Mouse (Mus musculus) MEL (cell line): ENCODE data around the gene Amhr2. TPM values are rescaled to one million over a fixed set of nuclear protein-coding genes. Genes with fewer than 3 reads are reported as not detected.

Experiments used
- DNase-seq: peaks from one replicate; pipeline ENCODE4 v3.0.0; 2011; ENCODE audit warnings: low read depth, low spot score
- H3K27ac ChIP-seq: 2 replicates; pipeline ENCODE4 v1.5.1; 2012; ENCODE audit warnings: low read depth, mild to moderate bottlenecking, control low read depth, low read length, moderate library complexity; ENCODE audit not compliant: control insufficient read depth
- H3K27me3 ChIP-seq, 2 experiments: fragments of 150-350 bp in 1 of 2; sonication (generic) in 1 of 2; 2 replicates each; pipeline ENCODE4 v1.6.1; 2012; ENCODE audit warnings: low read length in 2 of 2, mild to moderate bottlenecking in 2 of 2, improper control_type of control experiment in 1 of 2, moderate library complexity in 1 of 2; ENCODE audit not compliant: insufficient read depth in 2 of 2, control insufficient read depth in 1 of 2
- H3K36me3 ChIP-seq, 2 experiments: 2 replicates each; pipeline ENCODE4 v1.6.1; 2012 to 2014; ENCODE audit warnings: low read length in 2 of 2, improper control_type of control experiment in 1 of 2, inconsistent platforms in 1 of 2, mild to moderate bottlenecking in 1 of 2; ENCODE audit not compliant: insufficient read depth in 2 of 2, control insufficient read depth in 1 of 2
- H3K4me1 ChIP-seq, 2 experiments: fragments of 150-350 bp in 1 of 2; sonication (generic) in 1 of 2; 2 replicates each; pipeline ENCODE4 v1.6.1; 2012; ENCODE audit warnings: low read length in 2 of 2, improper control_type of control experiment in 1 of 2, mild to moderate bottlenecking in 1 of 2; ENCODE audit not compliant: insufficient read depth in 2 of 2, control insufficient read depth in 1 of 2
- H3K4me3 ChIP-seq, 2 experiments: fragments of 150-350 bp in 1 of 2; sonication (generic) in 1 of 2; 2 replicates each; pipeline ENCODE4 v1.5.1; 2012; ENCODE audit warnings: low read depth in 2 of 2, low read length in 2 of 2, mild to moderate bottlenecking in 2 of 2, moderate library complexity in 2 of 2, control low read depth in 1 of 2, improper control_type of control experiment in 1 of 2; ENCODE audit not compliant: control insufficient read depth in 1 of 2, insufficient read depth in 1 of 2
- H3K79me2 ChIP-seq: 2 replicates; pipeline ENCODE4 v1.6.1; 2012; ENCODE audit warnings: mild to moderate bottlenecking, low read length, moderate library complexity; ENCODE audit not compliant: control insufficient read depth, poor library complexity, insufficient read depth
- H3K9ac ChIP-seq: 2 replicates; pipeline ENCODE4 v1.6.1; 2012; ENCODE audit warnings: low read depth, mild to moderate bottlenecking, control low read depth, low read length, moderate library complexity; ENCODE audit not compliant: control insufficient read depth, poor library complexity, severe bottlenecking
- H3K9me3 ChIP-seq: fragments of 150-350 bp; sonication (generic); replicated peaks from 2 replicates; pipeline ENCODE4 v1.6.1; 2012; ENCODE audit warnings: mild to moderate bottlenecking, low read length, improper control_type of control experiment, moderate library complexity; ENCODE audit not compliant: insufficient read depth
- ELF1 ChIP-seq: IDR thresholded peaks from 2 replicates; pipeline ENCODE4 v1.6.1; 2014; ENCODE audit warnings: low read depth, mild to moderate bottlenecking, inconsistent platforms, low read length, improper control_type of control experiment, moderate library complexity
- GABPA ChIP-seq: IDR thresholded peaks from 2 replicates; pipeline ENCODE4 v1.6.1; 2012; ENCODE audit warnings: low read depth, mild to moderate bottlenecking, inconsistent platforms, low read length, improper control_type of control experiment, moderate library complexity
- POLR2AphosphoS2 ChIP-seq: IDR thresholded peaks from 2 replicates; pipeline ENCODE4 v1.6.1; 2011; ENCODE audit warnings: low read length, improper control_type of control experiment
- POLR2AphosphoS5 ChIP-seq: IDR thresholded peaks from 2 replicates; pipeline ENCODE4 v1.6.1; 2012; ENCODE audit warnings: low read depth, borderline replicate concordance, mild to moderate bottlenecking, inconsistent platforms, low read length, moderate library complexity, mixed read lengths
- RAD21 ChIP-seq: IDR thresholded peaks from 2 replicates; pipeline ENCODE4 v1.6.1; 2011; ENCODE audit warnings: mild to moderate bottlenecking, low read depth, low read length, improper control_type of control experiment
- ZC3H11A ChIP-seq: IDR thresholded peaks from 2 replicates; pipeline ENCODE4 v1.6.1; 2012; ENCODE audit warnings: low read depth, mild to moderate bottlenecking, inconsistent platforms, low read length, improper control_type of control experiment
- ZKSCAN1 ChIP-seq: IDR thresholded peaks from 2 replicates; pipeline ENCODE4 v1.6.1; 2012; ENCODE audit warnings: low read depth, mild to moderate bottlenecking, inconsistent platforms, low read length, improper control_type of control experiment, moderate library complexity
- polyA plus RNA-seq, 2 experiments: library from polyadenylated mRNA; stranded (reverse) in 1 of 2; unstranded in 1 of 2; fragments of >175 nt in 1 of 2; fragments of >200 nt in 1 of 2; gene quantifications; 2 replicates each; pipeline versions ENCODE4 v1.2.1 to v1.2.4; 2012; ENCODE audit warnings: low replicate concordance in 2 of 2, low read depth in 1 of 2; ENCODE audit not compliant: insufficient read length in 2 of 2, insufficient read depth in 1 of 2, missing spikeins in 1 of 2
- total RNA-seq: library from RNA; depleted of rRNA; stranded (reverse); fragments of 300-350 nt; gene quantifications from 2 replicates; pipeline ENCODE4 v1.2.3, GENCODE M21; 2012; rRNA removed

Gene Amhr2
- total and polyA plus RNA-seq, 3 experiments, result 6.9 to 22.7 TPM; not detected in 1

DNA sequence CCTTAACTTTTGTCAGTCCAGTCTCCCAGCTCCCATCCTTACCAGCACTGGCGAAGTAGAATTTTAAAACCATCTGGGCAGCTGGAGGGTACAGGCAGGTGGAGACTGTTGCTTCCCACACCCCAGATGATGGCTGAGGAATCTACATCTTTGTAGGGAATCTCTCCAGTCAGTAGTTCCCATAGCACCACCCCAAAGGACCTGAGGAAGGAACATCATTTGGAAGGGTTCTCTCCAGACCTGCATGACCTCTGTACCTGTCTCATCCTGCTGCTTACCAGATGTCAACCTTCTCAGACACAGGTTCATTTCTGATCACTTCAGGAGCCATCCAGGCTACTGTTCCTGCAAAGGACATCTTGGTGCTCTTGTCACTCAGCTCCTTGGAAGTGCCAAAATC is 58.3 kb downstream of the Amhr2 start, which contains the start of gene Gm10337:
Gene Gm10337, plus strand, starts transcription at position 276 of the 400 bp plus-strand sequence.
- peaks cover 27 to 29% of the 10 kb centered on the region in 2 experiments for H3K36me3 ChIP-seq
- no peak within 1 kb of the TSS for H3K9ac ChIP-seq
- no peaks in the 10 kb centered on the region for H3K79me2 ChIP-seq
- H3K9me3 ChIP-seq, result no peaks in the 10 kb centered on the region
- no peak for DNase-seq
- no peaks in the 10 kb centered on the region for H3K27me3 ChIP-seq
- TF ChIP-seq POLR2AphosphoS2 (peak; percentile 29; the same call in 1 of the 2 replicates), ZKSCAN1 (no peak), GABPA (no peak), POLR2AphosphoS5 (peak; percentile 48; the same call in 1 of the 2 replicates), RAD21 (no peak), ELF1 (no peak), ZC3H11A (no peak)
- H3K4me1 ChIP-seq, result peaks cover 18 to 20% of the 10 kb centered on the region in 2 experiments
- no peak within 1 kb of the TSS for H3K4me3 ChIP-seq
- no peak within 1 kb of the TSS for H3K27ac ChIP-seq

Other genes with a start within 250 kb of the Amhr2 start
- 39.9 and 40.5 TPM in 2 replicates for gene Zfp740, start 242.1 kb upstream of the Amhr2 start, total RNA-seq
- gene Zfp740, start 242.1 kb upstream of the Amhr2 start, polyA plus RNA-seq, result 10 to 100 TPM in 1 of 2 experiments, not detected in 1; 50.1 TPM
- gene Csad, start 240.6 kb upstream of the Amhr2 start, total RNA-seq, result 4.1 and 5.3 TPM in 2 replicates
- 10 to 100 TPM in 1 of 2 experiments, not detected in 1; 10.5 TPM for gene Csad, start 240.6 kb upstream of the Amhr2 start, polyA plus RNA-seq
- 7.4 TPM in 2 replicates for gene Itgb7, start 213.4 kb upstream of the Amhr2 start, total RNA-seq
- gene Itgb7, start 213.4 kb upstream of the Amhr2 start, polyA plus RNA-seq, result 10 to 100 TPM in 1 of 2 experiments, not detected in 1; 15.2 TPM
- gene Rarg, start 187.8 kb upstream of the Amhr2 start, total RNA-seq, result 0.39 and 0.59 TPM in 2 replicates
- 1 to 10 TPM in 1 of 2 experiments, not detected in 1; 5.8 TPM for gene Rarg, start 187.8 kb upstream of the Amhr2 start, polyA plus RNA-seq
- not detected in 2 replicates for gene Gm9918, start 174.8 kb upstream of the Amhr2 start, total RNA-seq
- under 1 TPM in 1 of 2 experiments, not detected in 1; 0.04 TPM for gene Gm9918, start 174.8 kb upstream of the Amhr2 start, polyA plus RNA-seq
- gene Mfsd5, start 165.9 kb upstream of the Amhr2 start, total RNA-seq, result 49.7 and 56.3 TPM in 2 replicates
- gene Mfsd5, start 165.9 kb upstream of the Amhr2 start, polyA plus RNA-seq, result 100 to 1,000 TPM in 1 of 2 experiments, 10 to 100 TPM in 1; 83.6 to 115 TPM
- 49.8 and 52.5 TPM in 2 replicates for gene Espl1, start 149.1 kb upstream of the Amhr2 start, total RNA-seq
- gene Espl1, start 149.1 kb upstream of the Amhr2 start, polyA plus RNA-seq, result 100 to 1,000 TPM in 1 of 2 experiments, 10 to 100 TPM in 1; 94.1 to 142 TPM
- gene Pfdn5, start 119.3 kb upstream of the Amhr2 start, total RNA-seq, result 290 and 302 TPM in 2 replicates
- gene Pfdn5, start 119.3 kb upstream of the Amhr2 start, polyA plus RNA-seq, result 1,000 to 10,000 TPM in 1 of 2 experiments, 100 to 1,000 TPM in 1; 465 to 7,439 TPM
- gene Myg1, start 113.7 kb upstream of the Amhr2 start, total RNA-seq, result 126 and 140 TPM in 2 replicates
- 100 to 1,000 TPM; 135 to 292 TPM for gene Myg1, start 113.7 kb upstream of the Amhr2 start, polyA plus RNA-seq
- gene Aaas, start 94.6 kb upstream of the Amhr2 start, total RNA-seq, result 48.7 and 61.5 TPM in 2 replicates
- gene Aaas, start 94.6 kb upstream of the Amhr2 start, polyA plus RNA-seq, result 100 to 1,000 TPM in 1 of 2 experiments, not detected in 1; 205 TPM
- gene Sp7, start 78.2 kb upstream of the Amhr2 start, total RNA-seq, result not detected in 2 replicates
- not detected for gene Sp7, start 78.2 kb upstream of the Amhr2 start, polyA plus RNA-seq
- gene Sp1, start 39.2 kb upstream of the Amhr2 start, total RNA-seq, result 16.3 and 22.0 TPM in 2 replicates
- gene Sp1, start 39.2 kb upstream of the Amhr2 start, polyA plus RNA-seq, result 10 to 100 TPM; 47.2 to 92.3 TPM
- 15.2 and 17.3 TPM in 2 replicates for gene Prr13, start 13.7 kb downstream of the Amhr2 start, total RNA-seq
- gene Prr13, start 13.7 kb downstream of the Amhr2 start, polyA plus RNA-seq, result 10 to 100 TPM in 1 of 2 experiments, not detected in 1; 73.3 TPM
- gene Pcbp2, start 25.2 kb downstream of the Amhr2 start, total RNA-seq, result 359 and 427 TPM in 2 replicates
- gene Pcbp2, start 25.2 kb downstream of the Amhr2 start, polyA plus RNA-seq, result 1,000 to 10,000 TPM in 1 of 2 experiments, 100 to 1,000 TPM in 1; 977 to 2,091 TPM
- not detected in 2 replicates for gene Gm10337, start 58.4 kb downstream of the Amhr2 start, total RNA-seq
- not detected for gene Gm10337, start 58.4 kb downstream of the Amhr2 start, polyA plus RNA-seq
- 1.7 and 2.0 TPM in 2 replicates for gene Map3k12, start 71.7 kb downstream of the Amhr2 start, total RNA-seq
- gene Map3k12, start 71.7 kb downstream of the Amhr2 start, polyA plus RNA-seq, result 1 to 10 TPM in 1 of 2 experiments, not detected in 1; 2.8 TPM
- gene Tarbp2, start 72.8 kb downstream of the Amhr2 start, total RNA-seq, result 135 and 155 TPM in 2 replicates
- 100 to 1,000 TPM in 1 of 2 experiments, not detected in 1; 182 TPM for gene Tarbp2, start 72.8 kb downstream of the Amhr2 start, polyA plus RNA-seq
- 0.85 and 1.8 TPM in 2 replicates for gene Npff, start 79.6 kb downstream of the Amhr2 start, total RNA-seq
- 1 to 10 TPM in 1 of 2 experiments, not detected in 1; 5.5 TPM for gene Npff, start 79.6 kb downstream of the Amhr2 start, polyA plus RNA-seq
- gene Gm28047, start 179.7 kb downstream of the Amhr2 start, total RNA-seq, result 0.20 TPM in 1 of 2 replicates, not detected in the other
- under 1 TPM in 1 of 2 experiments, not detected in 1; 0.52 TPM for gene Gm28047, start 179.7 kb downstream of the Amhr2 start, polyA plus RNA-seq
- 10.4 and 12.8 TPM in 2 replicates for gene Atf7, start 180.1 kb downstream of the Amhr2 start, total RNA-seq
- 10 to 100 TPM in 1 of 2 experiments, not detected in 1; 49.6 TPM for gene Atf7, start 180.1 kb downstream of the Amhr2 start, polyA plus RNA-seq
- 513 and 583 TPM in 2 replicates for gene Atp5g2, start 227.0 kb downstream of the Amhr2 start, total RNA-seq
- 10 to 100 TPM in 1 of 2 experiments, not detected in 1; 59.4 TPM for gene Atp5g2, start 227.0 kb downstream of the Amhr2 start, polyA plus RNA-seq